Mouse (Mus musculus): Measurements from ENCODE around the gene Tmod3.
"Not testable (repeated sequence)": the region's sequence is repeated elsewhere in the genome, so short reads cannot be mapped to it uniquely, and the experiment has no call there.

The Tmod3 gene

GRCm38 (mm10) chr9:75495945-75496344 lies 63.5 kb downstream of the Tmod3 start:
- no peak for DNase-seq (ENCODE audit: low spot score)

GRCm38 (mm10) chr9:75494407-75495005 lies 65.0 kb downstream of the Tmod3 start:
- DNase-seq (ENCODE audit: low spot score), result no peak

- not testable (repeated sequence) for DNase-seq (ENCODE audit: low spot score)
Measured at GRCm38 (mm10) chr9:75488255-75488654, 71.2 kb downstream of the Tmod3 start.

GRCm38 (mm10) chr9:75485231-75485630 lies 74.2 kb downstream of the Tmod3 start:
- DNase-seq (ENCODE audit: low spot score), result no peak

GRCm38 (mm10) chr9:75480536-75481075 lies 78.9 kb downstream of the Tmod3 start:
- no peak for DNase-seq (ENCODE audit: low spot score)

GRCm38 (mm10) chr9:75479106-75479725 lies 80.2 kb downstream of the Tmod3 start:
- DNase-seq (ENCODE audit: low spot score), result no peak

- DNase-seq (ENCODE audit: low spot score), result no peak
Measured at GRCm38 (mm10) chr9:75477212-75477611, 82.2 kb downstream of the Tmod3 start.

GRCm38 (mm10) chr9:75468297-75468696 lies 91.2 kb downstream of the Tmod3 start:
- DNase-seq (ENCODE audit: low spot score), result no peak

- DNase-seq (ENCODE audit: low spot score), result no peak
Measured at GRCm38 (mm10) chr9:75467581-75467980, 91.9 kb downstream of the Tmod3 start.

- no peak for DNase-seq (ENCODE audit: low spot score)
Measured at GRCm38 (mm10) chr9:75466641-75467040, 92.8 kb downstream of the Tmod3 start.

GRCm38 (mm10) chr9:75465856-75466255 lies 93.6 kb downstream of the Tmod3 start:
- no peak for DNase-seq (ENCODE audit: low spot score)

GRCm38 (mm10) chr9:75463050-75463660 lies 96.3 kb downstream of the Tmod3 start:
- no peak for DNase-seq (ENCODE audit: low spot score)

- DNase-seq (ENCODE audit: low spot score), result no peak
Measured at GRCm38 (mm10) chr9:75455684-75456083, 103.8 kb downstream of the Tmod3 start.

- no peak for DNase-seq (ENCODE audit: low spot score)
Measured at GRCm38 (mm10) chr9:75453994-75454393, 105.5 kb downstream of the Tmod3 start.

GRCm38 (mm10) chr9:75448021-75448420 lies 111.4 kb downstream of the Tmod3 start:
- no peak for DNase-seq (ENCODE audit: low spot score)

Data from spleen, adult 12 weeks (tissue).